Mouse (Mus musculus): ENCODE results near the gene Angel1. TPM values are rescaled to one million over a fixed set of nuclear protein-coding genes. Genes with fewer than 3 reads are reported as not detected.

The Angel1 gene
- total RNA-seq (2023), result 11.4 TPM

GRCm38 (mm10) chr12:86726120-86726640 is at the start of gene Angel1:
Angel1 (minus strand) TSS chr12:86726460.

DNA sequence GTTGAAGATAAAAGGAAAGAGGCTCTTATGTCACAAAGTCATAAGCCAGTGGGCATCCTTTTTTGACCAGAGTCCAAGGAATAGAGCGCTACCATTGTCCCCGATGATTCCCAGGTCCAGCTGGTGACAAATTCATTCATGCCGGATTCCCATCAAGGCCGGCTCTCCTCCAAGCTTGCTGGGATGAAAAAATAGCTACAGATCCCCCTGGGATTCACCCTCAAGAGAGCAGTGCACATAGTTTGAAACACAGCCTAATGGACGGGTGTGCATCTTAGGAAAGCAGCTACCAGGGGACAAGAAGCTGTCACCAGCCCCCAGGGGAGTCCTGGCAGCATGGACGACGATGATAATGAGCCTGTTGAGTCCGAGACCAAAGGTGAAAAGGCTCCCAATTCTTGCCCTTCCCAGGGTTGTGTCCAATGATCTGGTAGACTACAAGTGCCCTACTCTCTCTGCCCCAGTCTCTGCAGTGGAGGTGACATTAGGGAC is 8.1 kb upstream of the Angel1 start, which contains the start of gene Lrrc74a:
Gene Lrrc74a (plus strand): TSS at position 51 of the 492 bp plus-strand sequence.

DNA sequence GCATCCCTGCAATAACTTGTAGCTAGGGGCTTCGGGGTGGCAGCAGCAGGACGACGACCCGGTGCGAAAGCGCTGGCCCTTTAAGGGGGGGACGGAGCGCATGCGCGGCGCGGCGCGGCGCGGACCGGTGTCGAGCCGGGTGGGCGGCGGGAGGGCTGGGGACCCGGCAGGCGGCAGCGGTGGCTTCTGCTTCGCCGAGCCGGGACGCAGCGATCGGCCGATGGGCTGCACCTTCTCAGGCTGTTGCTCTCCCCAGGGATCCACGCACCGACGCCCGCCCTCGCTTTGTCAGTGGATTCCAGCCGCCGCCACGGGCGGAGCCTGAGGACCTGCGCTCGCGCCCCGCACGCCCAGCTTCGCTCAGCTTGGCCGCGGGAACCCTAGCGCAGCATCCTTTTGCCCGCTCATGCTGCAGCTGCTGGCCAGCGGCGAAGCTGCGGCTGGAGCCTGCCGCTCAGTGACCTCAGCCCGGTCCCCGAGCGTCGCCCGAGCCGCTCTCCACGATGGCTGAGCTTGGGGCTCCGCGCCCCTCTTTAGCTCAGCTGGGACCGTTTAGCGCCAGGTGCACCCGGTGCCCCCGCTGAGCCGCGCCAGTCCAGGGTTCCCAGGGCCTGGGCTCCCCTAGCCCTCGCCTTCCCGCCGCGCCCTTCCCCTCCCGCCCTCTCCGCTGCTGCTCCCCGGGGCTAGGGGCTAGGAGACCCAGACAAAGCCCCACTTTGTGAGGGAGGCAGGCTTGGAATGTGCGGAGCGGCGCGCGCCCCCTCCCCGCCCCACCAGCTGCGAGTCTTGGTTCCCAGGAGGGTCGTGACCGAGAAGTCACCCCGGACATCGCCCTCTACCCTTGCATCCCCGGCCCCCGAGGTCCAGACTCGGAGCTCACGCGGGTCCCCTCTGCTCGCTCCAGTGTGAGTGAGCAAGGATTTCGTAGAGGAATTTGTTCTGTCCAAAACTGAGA is 47.4 kb downstream of the Angel1 start, which contains the start of gene Vash1:
Gene Vash1 (plus strand): TSS at position 110 of the 955 bp plus-strand sequence.

Other genes with a start within 250 kb of the Angel1 start
- not detected for gene Vash1, start 47.8 kb downstream of the Angel1 start, total RNA-seq (2023)
- gene Lrrc74a, start 7.9 kb upstream of the Angel1 start, total RNA-seq (2023), result not detected
- 74.0 TPM for gene Irf2bpl, start 158.3 kb upstream of the Angel1 start, total RNA-seq (2023)
- 20.5 TPM for gene Cipc, start 220.6 kb upstream of the Angel1 start, total RNA-seq (2023)

Data from CD4-positive naive resting alpha-beta T cell, adult 57 days (primary cell).